Mouse (Mus musculus) embryonic facial prominence, embryonic 14.5 days (tissue): ENCODE results near the gene Anxa9. TPM values are rescaled to one million over a fixed set of nuclear protein-coding genes. Genes with fewer than 3 reads are reported as not detected.

Source experiments
- ATAC-seq: fragments of 200-750 bp; cut with Nextera tagmentation; 2 replicates; pipeline ENCODE4 v1.8.0; 2017; ENCODE audit warnings: low read depth, moderate number of reproducible peaks, moderate TSS enrichment
- DNase-seq: peaks from one replicate; pipeline ENCODE4 v3.0.0-alpha.2; 2015; ENCODE audit warnings: low spot score
- H3K27ac ChIP-seq: fragments of 300-500 bp; sonication (generic); replicated peaks from 2 replicates; pipeline ENCODE4 v1.5.1; 2014; ENCODE audit warnings: low read depth, mild to moderate bottlenecking, low read length, moderate library complexity
- H3K27me3 ChIP-seq: fragments of 300-500 bp; sonication (generic); replicated peaks from 2 replicates; pipeline ENCODE4 v1.6.1; 2014; ENCODE audit warnings: low read length; ENCODE audit not compliant: control insufficient read depth, insufficient read depth
- H3K36me3 ChIP-seq: fragments of 300-500 bp; sonication (generic); 2 replicates; pipeline ENCODE4 v1.6.1; 2014; ENCODE audit warnings: low read length, mixed read lengths; ENCODE audit not compliant: control insufficient read depth, insufficient read depth
- H3K4me1 ChIP-seq: fragments of 300-500 bp; sonication (generic); 2 replicates; pipeline ENCODE4 v1.6.1; 2014; ENCODE audit warnings: antibody characterized with exemption, low read length; ENCODE audit not compliant: control insufficient read depth, insufficient read depth
- H3K4me2 ChIP-seq: fragments of 300-500 bp; sonication (generic); 2 replicates; pipeline ENCODE4 v1.6.1; 2014; ENCODE audit warnings: low read depth, mild to moderate bottlenecking, low read length, moderate library complexity, mixed read lengths
- H3K4me3 ChIP-seq: fragments of 300-500 bp; sonication (generic); 2 replicates; pipeline ENCODE4 v1.5.1; 2014; ENCODE audit warnings: low read depth, mild to moderate bottlenecking, low read length
- H3K9ac ChIP-seq: fragments of 300-500 bp; sonication (generic); 2 replicates; pipeline ENCODE4 v1.6.1; 2014; ENCODE audit warnings: low read depth, mild to moderate bottlenecking, low read length, moderate library complexity, mixed read lengths
- H3K9me3 ChIP-seq: fragments of 300-500 bp; sonication (generic); 2 replicates; pipeline ENCODE4 v1.6.1; 2016; ENCODE audit warnings: low read length; ENCODE audit not compliant: control insufficient read depth
- WGBS: fragments of 180-500 bp; shearing (Covaris S2); extraction: QIAGEN DNeasy Blood & Tissue Kit; methylation state at CpG from one replicate; pipeline ENCODE4 v1.1.7; 2014; 5-methylcytosine and 5-hydroxymethylcytosine counted together
- polyA plus RNA-seq: library from polyadenylated mRNA; unstranded; fragments of >200 nt; fragmentation: Nextera tagmentation; extraction: Ambion mirVana; gene quantifications from 2 replicates; pipeline ENCODE4 v1.2.1, GENCODE M21; 2014

Anxa9 gene
- polyA plus RNA-seq, 1 experiment from 2014 or later: 2.8 TPM

- H3K27ac ChIP-seq: no peak overlapping the region
- 82% methylated on average over 4 of the region's 4 CpGs for WGBS
Observed at GRCm38 (mm10) chr3:95306244-95306643, 732 bp downstream of the Anxa9 start.

GRCm38 (mm10) chr3:95301204-95301796 is 5.7 kb downstream of the Anxa9 start:
- Histone ChIP-seq H3K9ac (no peak overlapping the region), H3K27me3 (no peaks in the 10 kb centered on the region), H3K4me2 (no peak overlapping the region), H3K9me3 (no peaks in the 10 kb centered on the region), H3K27ac (no peak overlapping the region), H3K4me1 (no peaks in the 10 kb centered on the region), H3K4me3 (no peak overlapping the region), H3K36me3 (peaks cover 11% of the 10 kb centered on the region)
- 81% methylated on average over 3 of the region's 3 CpGs for WGBS
- DNase-seq (no peak), ATAC-seq (no peak)

More at GRCm38 (mm10) chr3:95306244-95306643, 732 bp downstream of the Anxa9 start:
- Histone ChIP-seq H3K4me2 (no peak overlapping the region), H3K36me3 (no peaks in the 10 kb centered on the region), H3K4me3 (no peak overlapping the region), H3K9me3 (no peaks in the 10 kb centered on the region), H3K9ac (no peak overlapping the region), H3K27me3 (no peaks in the 10 kb centered on the region), H3K4me1 (no peaks in the 10 kb centered on the region)
- DNase-seq (no peak), ATAC-seq (no peak)

- DNase-seq: no peak
- ATAC-seq: no peak
- WGBS: 88% methylated on average over 7 of the region's 7 CpGs
Observed at GRCm38 (mm10) chr3:95298018-95298417, 9.0 kb downstream of the Anxa9 start.

GRCm38 (mm10) chr3:95296103-95296469 is 10.9 kb downstream of the Anxa9 start:
- Histone ChIP-seq H3K4me3 (no peak overlapping the region), H3K9ac (no peak overlapping the region), H3K27me3 (no peaks in the 10 kb centered on the region), H3K9me3 (no peaks in the 10 kb centered on the region), H3K4me2 (no peak overlapping the region), H3K27ac (no peak overlapping the region; the same call in 1 of the 2 replicates), H3K36me3 (peaks cover 59% of the 10 kb centered on the region), H3K4me1 (no peaks in the 10 kb centered on the region)
- ATAC-seq (peak; percentile 51), DNase-seq (peak; percentile 48)
- 8% methylated on average over 5 of the region's 5 CpGs for WGBS

More at GRCm38 (mm10) chr3:95298018-95298417, 9.0 kb downstream of the Anxa9 start:
- H3K4me2 ChIP-seq: no peak overlapping the region
- peaks cover 41% of the 10 kb centered on the region for H3K36me3 ChIP-seq
- H3K4me1 ChIP-seq: no peaks in the 10 kb centered on the region
- H3K4me3 ChIP-seq: no peak overlapping the region
- no peaks in the 10 kb centered on the region for H3K9me3 ChIP-seq
- no peaks in the 10 kb centered on the region for H3K27me3 ChIP-seq
- no peak overlapping the region for H3K27ac ChIP-seq
- H3K9ac ChIP-seq: no peak overlapping the region

GRCm38 (mm10) chr3:95295321-95296102 is 11.5 kb downstream of the Anxa9 start:
- no peak overlapping the region for H3K4me3 ChIP-seq
- H3K4me1 ChIP-seq: no peaks in the 10 kb centered on the region
- WGBS: 72% methylated on average over 11 of the region's 11 CpGs
- H3K27ac ChIP-seq: no peak overlapping the region
- no peak overlapping the region for H3K9ac ChIP-seq
- no peaks in the 10 kb centered on the region for H3K9me3 ChIP-seq
- H3K27me3 ChIP-seq: no peaks in the 10 kb centered on the region
- ATAC-seq: no peak
- DNase-seq: no peak
- peaks cover 65% of the 10 kb centered on the region for H3K36me3 ChIP-seq
- H3K4me2 ChIP-seq: no peak overlapping the region

GRCm38 (mm10) chr3:95294718-95295117 is 12.3 kb downstream of the Anxa9 start:
- Histone ChIP-seq H3K27ac (0 out of 2 replicates have a peak overlapping the region, but pooled peaks have one; percentile 1), H3K9ac (no peak overlapping the region), H3K4me1 (no peaks in the 10 kb centered on the region), H3K9me3 (no peaks in the 10 kb centered on the region), H3K4me3 (no peak overlapping the region), H3K36me3 (peaks cover 73% of the 10 kb centered on the region), H3K27me3 (no peaks in the 10 kb centered on the region), H3K4me2 (no peak overlapping the region)
- DNase-seq (no peak), ATAC-seq (no peak)
- 76% methylated on average over 5 of the region's 5 CpGs for WGBS

- Histone ChIP-seq H3K4me1 (no peaks in the 10 kb centered on the region), H3K9ac (no peak overlapping the region), H3K4me3 (no peak overlapping the region), H3K27me3 (no peaks in the 10 kb centered on the region), H3K36me3 (peaks cover 73% of the 10 kb centered on the region), H3K4me2 (no peak overlapping the region), H3K9me3 (no peaks in the 10 kb centered on the region), H3K27ac (0 out of 2 replicates have a peak overlapping the region, but pooled peaks have one; percentile 1)
- ATAC-seq: no peak
- no peak for DNase-seq
- WGBS: 81% methylated on average over 7 of the region's 7 CpGs
Observed at GRCm38 (mm10) chr3:95294316-95294715, 12.7 kb downstream of the Anxa9 start.

- DNase-seq: no peak
- Histone ChIP-seq H3K4me3 (no peak overlapping the region), H3K27ac (no peak overlapping the region), H3K9ac (no peak overlapping the region), H3K4me1 (no peaks in the 10 kb centered on the region), H3K36me3 (peaks cover 75% of the 10 kb centered on the region), H3K9me3 (no peaks in the 10 kb centered on the region), H3K27me3 (no peaks in the 10 kb centered on the region), H3K4me2 (no peak overlapping the region)
- ATAC-seq: no peak
- 69% methylated on average over 11 of the region's 11 CpGs for WGBS
Observed at GRCm38 (mm10) chr3:95293537-95293936, 13.4 kb downstream of the Anxa9 start.
